Mouse (Mus musculus): Measurements from ENCODE around the gene Itpkc. TPM values are rescaled to one million over a fixed set of nuclear protein-coding genes. Genes with fewer than 3 reads are reported as not detected.

Gene Itpkc
- polyA plus RNA-seq, 1 experiment from 2014 or later, result 9.5 TPM

DNA sequence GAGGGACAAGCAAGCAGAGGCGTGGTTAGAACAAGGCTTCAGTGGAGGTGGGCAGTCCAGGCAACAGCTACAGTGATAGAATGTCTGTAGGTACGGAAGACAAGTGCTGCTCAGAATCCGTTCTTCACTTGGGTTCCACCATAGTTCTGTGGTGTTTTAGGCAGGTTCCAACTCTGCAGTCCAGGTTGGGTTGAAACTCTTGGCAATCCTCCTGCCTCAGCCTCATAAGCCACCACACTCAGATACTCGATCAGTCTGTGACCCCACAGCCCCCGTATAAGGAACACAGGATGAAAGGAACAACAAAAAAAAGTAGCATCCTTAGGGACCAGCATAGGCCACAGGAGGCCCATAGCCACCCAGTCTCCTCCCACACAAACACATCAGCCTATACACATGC, 36.0 kb downstream of the Itpkc start:
- peaks cover 67% of the 10 kb centered on the region for H3K36me3 ChIP-seq
- WGBS, result 94% methylated on average over 5 of the region's 5 CpGs
- H3K4me2 ChIP-seq, result no peak overlapping the region
- no peak for ATAC-seq (ENCODE audit: insufficient number of reproducible peaks, insufficient read depth, low FRiP score, low TSS enrichment, low read depth)
- no peak overlapping the region for H3K27ac ChIP-seq
- no peaks in the 10 kb centered on the region for H3K27me3 ChIP-seq
- no peaks in the 10 kb centered on the region for H3K9me3 ChIP-seq
- H3K9ac ChIP-seq (replicated peaks), result no peak overlapping the region
- H3K4me3 ChIP-seq (replicated peaks), result no peak overlapping the region
- peaks cover 15% of the 10 kb centered on the region for H3K4me1 ChIP-seq (replicated peaks)

DNA sequence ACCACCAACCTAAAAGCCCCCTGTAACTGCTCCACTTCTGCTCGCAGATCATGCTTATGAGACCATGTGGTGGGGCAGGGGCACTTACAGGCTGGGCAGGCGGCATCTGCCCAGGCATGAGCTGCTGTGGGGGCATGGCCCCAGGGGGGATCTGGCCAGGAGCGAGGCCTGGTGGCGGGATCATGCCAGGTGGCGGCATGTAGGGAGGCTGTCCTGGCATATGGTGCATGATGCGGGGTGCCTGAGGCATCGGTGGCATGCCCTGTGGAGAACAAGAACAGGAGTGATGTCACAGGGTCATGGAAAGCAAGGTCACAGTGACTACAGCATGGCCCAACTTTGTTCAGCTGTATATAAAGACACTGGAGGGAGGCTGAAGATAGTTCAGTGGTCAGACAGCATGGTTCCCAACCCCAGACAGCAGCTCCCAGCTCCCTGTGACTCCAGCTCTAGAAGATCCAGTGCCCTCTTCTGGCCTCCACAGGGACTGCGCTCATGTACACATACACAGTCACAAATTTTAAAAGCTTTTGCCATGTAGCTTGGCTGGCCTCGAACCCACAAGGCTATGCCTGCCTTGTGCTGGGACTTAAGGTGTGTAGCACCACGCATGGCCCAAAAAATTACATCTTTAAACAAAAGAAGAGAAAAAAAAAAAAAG, 39.1 kb downstream of the Itpkc start:
- no peak; the same call in 1 of the 2 replicates for ATAC-seq (ENCODE audit: insufficient number of reproducible peaks, insufficient read depth, low FRiP score, low TSS enrichment, low read depth)
- no peak overlapping the region for H3K27ac ChIP-seq
- peaks cover 97% of the 10 kb centered on the region for H3K36me3 ChIP-seq
- 97% methylated on average over 10 of the region's 10 CpGs for WGBS
- H3K9ac ChIP-seq (replicated peaks), result no peak overlapping the region
- H3K4me3 ChIP-seq (replicated peaks), result no peak overlapping the region
- no peak overlapping the region for H3K4me2 ChIP-seq
- H3K9me3 ChIP-seq, result peaks cover 9% of the 10 kb centered on the region; the same call in 1 of the 2 replicates
- peaks cover 7% of the 10 kb centered on the region for H3K4me1 ChIP-seq (replicated peaks)
- H3K27me3 ChIP-seq, result no peaks in the 10 kb centered on the region

DNA sequence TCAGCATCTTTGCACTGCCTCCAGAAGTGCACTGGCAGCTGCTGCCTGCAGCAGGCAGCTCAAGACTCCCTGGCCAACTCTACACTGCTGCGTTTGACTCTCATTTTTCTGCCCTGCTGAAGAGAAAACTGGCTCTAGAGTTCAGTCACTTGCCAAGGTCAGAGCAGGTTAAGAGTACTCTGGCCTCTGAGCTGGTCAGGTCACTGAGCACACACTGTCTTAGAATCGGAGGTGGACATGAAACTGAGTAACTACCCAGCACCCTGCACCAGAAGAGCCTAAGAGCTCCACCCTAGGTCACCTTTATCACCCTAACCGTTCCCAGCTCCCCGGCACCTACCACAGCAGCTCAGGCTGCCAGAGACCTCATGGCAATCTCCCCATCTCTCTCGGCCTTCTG, 42.5 kb downstream of the Itpkc start:
- Histone ChIP-seq H3K4me3 (replicated peaks) (no peak overlapping the region), H3K36me3 (peaks cover 82% of the 10 kb centered on the region), H3K4me2 (no peak overlapping the region), H3K9ac (replicated peaks) (no peak overlapping the region), H3K27ac (no peak overlapping the region), H3K4me1 (replicated peaks) (no peaks in the 10 kb centered on the region), H3K9me3 (peaks cover 9% of the 10 kb centered on the region; the same call in 1 of the 2 replicates), H3K27me3 (no peaks in the 10 kb centered on the region)
- ATAC-seq (ENCODE audit: insufficient number of reproducible peaks, insufficient read depth, low FRiP score, low TSS enrichment, low read depth), result no peak
- WGBS, result 92% methylated on average over 5 of the region's 5 CpGs

- Histone ChIP-seq H3K27ac (no peak overlapping the region), H3K9ac (replicated peaks) (no peak overlapping the region), H3K4me1 (replicated peaks) (no peaks in the 10 kb centered on the region), H3K4me3 (replicated peaks) (no peak overlapping the region), H3K27me3 (no peaks in the 10 kb centered on the region), H3K4me2 (no peak overlapping the region), H3K9me3 (peaks cover 9% of the 10 kb centered on the region; the same call in 1 of the 2 replicates), H3K36me3 (peaks cover 71% of the 10 kb centered on the region)
- no peak for ATAC-seq (ENCODE audit: insufficient number of reproducible peaks, insufficient read depth, low FRiP score, low TSS enrichment, low read depth)
- WGBS, result 75% methylated on average over 3 of the region's 3 CpGs
Observed at GRCm38 (mm10) chr7:27184964-27185363, 43.5 kb downstream of the Itpkc start.

DNA sequence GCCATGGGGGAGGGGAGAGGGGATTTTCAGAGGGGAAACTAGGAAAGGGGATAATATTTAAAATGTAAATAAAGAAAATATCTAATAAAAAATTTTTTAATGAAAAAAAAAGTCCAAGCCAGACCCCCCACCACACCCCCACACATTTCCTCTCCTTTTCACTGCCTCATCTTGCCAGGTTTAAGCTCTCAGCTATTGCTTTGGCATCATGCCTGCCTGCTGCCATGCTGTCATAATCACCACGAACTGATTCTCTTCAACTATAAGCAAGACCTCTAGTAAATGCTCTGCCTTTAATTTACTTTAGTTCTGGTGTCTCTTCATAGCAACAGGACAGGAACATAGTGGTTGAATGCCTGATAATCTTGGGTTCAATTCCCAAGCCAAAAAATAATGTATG, 46.0 kb downstream of the Itpkc start:
- H3K4me1 ChIP-seq (replicated peaks), result peaks cover 3% of the 10 kb centered on the region; the same call in 1 of the 2 replicates
- H3K9ac ChIP-seq (replicated peaks), result no peak overlapping the region
- H3K9me3 ChIP-seq, result peaks cover 9% of the 10 kb centered on the region; the same call in 1 of the 2 replicates
- H3K27ac ChIP-seq, result no peak overlapping the region
- ATAC-seq (ENCODE audit: insufficient number of reproducible peaks, insufficient read depth, low FRiP score, low TSS enrichment, low read depth), result no peak
- no peaks in the 10 kb centered on the region for H3K27me3 ChIP-seq
- H3K36me3 ChIP-seq, result peaks cover 47% of the 10 kb centered on the region
- no peak overlapping the region for H3K4me2 ChIP-seq
- WGBS, result 84% methylated on average over 1 of the region's 1 CpGs
- no peak overlapping the region for H3K4me3 ChIP-seq (replicated peaks)

DNA sequence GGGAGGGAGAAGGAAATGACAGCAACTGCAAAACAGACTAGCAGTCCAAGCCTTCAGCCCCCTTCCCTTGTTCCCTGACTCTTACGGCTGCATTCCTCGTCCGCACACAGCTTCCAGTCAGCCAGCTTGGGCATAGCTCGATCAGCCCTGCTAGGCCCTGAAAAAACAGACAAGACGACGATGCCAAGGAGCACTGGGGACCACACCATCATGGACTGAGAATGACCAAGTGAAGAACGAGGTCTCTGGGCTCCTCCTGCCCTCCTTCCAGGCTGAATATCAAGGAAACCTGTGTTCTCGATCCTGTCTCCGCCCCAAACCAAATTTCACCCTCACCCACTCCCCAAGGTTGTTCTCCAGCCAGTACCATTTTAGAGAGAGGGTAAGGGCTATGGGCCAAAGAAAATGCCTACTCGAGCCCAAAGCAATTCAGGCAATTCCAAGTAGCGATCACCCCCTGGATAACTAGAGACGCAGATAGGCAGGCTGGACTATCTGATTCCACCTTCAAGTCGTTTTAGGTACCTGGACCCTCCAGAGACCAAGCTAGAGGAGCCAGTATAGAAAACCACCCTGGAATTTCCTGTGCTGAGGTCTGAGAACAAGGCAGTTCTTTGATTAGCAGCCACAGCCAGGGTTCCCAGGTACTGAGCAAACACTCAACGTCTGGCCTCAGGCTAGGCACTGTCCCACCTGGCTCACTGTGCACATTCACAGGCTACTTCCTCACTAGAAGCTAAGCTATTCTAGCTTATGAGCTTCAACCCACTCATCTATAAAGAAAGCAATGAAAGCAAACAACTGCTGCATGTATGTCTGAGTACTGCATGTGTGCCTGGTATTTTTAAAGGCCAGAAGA, 47.4 kb downstream of the Itpkc start, which contains the start of the genes Gm21983 and Mia:
TSS of gene Gm21983 (minus strand) at position 250 of the 859 bp plus-strand sequence.
TSS of gene Mia (minus strand) at position 321 of the 859 bp plus-strand sequence.
- Histone ChIP-seq H3K4me1 (replicated peaks) (peaks cover 3% of the 10 kb centered on the region; the same call in 1 of the 2 replicates), H3K4me3 (replicated peaks) (peak within 1 kb of the TSS; percentile 65), H3K9ac (replicated peaks) (peak within 1 kb of the TSS; percentile 23; the same call in 1 of the 2 replicates), H3K27ac (peak within 1 kb of the TSS; percentile 86), H3K4me2 (peak within 1 kb of the TSS; percentile 57), H3K36me3 (peaks cover 32% of the 10 kb centered on the region), H3K27me3 (no peaks in the 10 kb centered on the region), H3K9me3 (peaks cover 9% of the 10 kb centered on the region; the same call in 1 of the 2 replicates)
- WGBS, result 64% methylated on average over 14 of the region's 14 CpGs
- no peak for ATAC-seq (ENCODE audit: insufficient number of reproducible peaks, insufficient read depth, low FRiP score, low TSS enrichment, low read depth)

GRCm38 (mm10) chr7:27180036-27180435, 48.4 kb downstream of the Itpkc start:
- H3K4me3 ChIP-seq (replicated peaks), result peak overlapping the region; percentile 65
- no peak for ATAC-seq (ENCODE audit: insufficient number of reproducible peaks, insufficient read depth, low FRiP score, low TSS enrichment, low read depth)
- WGBS, result 81% methylated on average over 5 of the region's 5 CpGs
- H3K9me3 ChIP-seq, result 0 out of 2 replicates have a peak, but pooled peaks cover under 1% of the 10 kb centered on the region
- H3K36me3 ChIP-seq, result peaks cover 26% of the 10 kb centered on the region
- H3K4me2 ChIP-seq, result peak overlapping the region; percentile 57
- H3K4me1 ChIP-seq (replicated peaks), result peaks cover 3% of the 10 kb centered on the region; the same call in 1 of the 2 replicates
- H3K27me3 ChIP-seq, result no peaks in the 10 kb centered on the region
- peak overlapping the region; percentile 86; the same call in 1 of the 2 replicates for H3K27ac ChIP-seq
- H3K9ac ChIP-seq (replicated peaks), result no peak overlapping the region

DNA sequence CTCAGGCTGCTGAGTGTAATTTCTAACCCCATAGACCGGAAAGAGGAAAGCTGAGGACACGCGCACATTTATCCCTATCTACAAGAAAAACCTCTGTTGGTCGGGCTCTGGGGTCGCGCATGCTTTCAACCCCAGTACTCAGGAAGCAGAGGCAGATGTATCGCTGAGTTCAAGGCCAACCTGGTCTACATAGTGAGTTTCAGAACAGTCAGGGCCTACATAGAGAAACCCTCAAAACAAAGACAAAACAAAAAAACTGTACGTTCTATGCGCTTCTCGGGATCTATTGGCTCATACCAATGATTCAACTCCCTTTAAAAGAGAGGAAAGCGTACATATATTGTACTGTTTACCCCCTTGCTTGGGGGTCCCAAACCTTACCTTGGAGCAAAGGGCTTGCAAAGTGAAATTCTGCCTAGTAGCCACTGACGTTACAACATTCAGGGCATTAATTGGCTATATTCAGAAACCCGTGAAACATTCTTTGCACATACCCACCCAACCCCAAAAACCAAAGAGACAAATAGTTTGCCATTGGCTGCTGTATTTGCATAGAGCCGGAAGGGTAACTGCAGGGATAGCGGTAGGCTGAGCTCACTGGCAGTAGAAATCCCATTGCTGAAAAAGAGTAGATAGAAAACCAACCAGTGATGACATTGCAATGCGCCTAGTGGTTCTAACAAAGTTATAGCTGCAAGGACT, 49.1 kb downstream of the Itpkc start:
- H3K4me2 ChIP-seq, result peak overlapping the region; percentile 57
- H3K27ac ChIP-seq, result peak overlapping the region; percentile 68
- peaks cover 3% of the 10 kb centered on the region; the same call in 1 of the 2 replicates for H3K4me1 ChIP-seq (replicated peaks)
- no peaks in the 10 kb centered on the region for H3K9me3 ChIP-seq
- H3K9ac ChIP-seq (replicated peaks), result 0 out of 2 replicates have a peak overlapping the region, but pooled peaks have one; percentile 12
- H3K4me3 ChIP-seq (replicated peaks), result peak overlapping the region; percentile 65
- WGBS, result 48% methylated on average over 16 of the region's 16 CpGs
- H3K36me3 ChIP-seq, result peaks cover 26% of the 10 kb centered on the region
- ATAC-seq (ENCODE audit: insufficient number of reproducible peaks, insufficient read depth, low FRiP score, low TSS enrichment, low read depth), result no peak
- no peaks in the 10 kb centered on the region for H3K27me3 ChIP-seq

DNA sequence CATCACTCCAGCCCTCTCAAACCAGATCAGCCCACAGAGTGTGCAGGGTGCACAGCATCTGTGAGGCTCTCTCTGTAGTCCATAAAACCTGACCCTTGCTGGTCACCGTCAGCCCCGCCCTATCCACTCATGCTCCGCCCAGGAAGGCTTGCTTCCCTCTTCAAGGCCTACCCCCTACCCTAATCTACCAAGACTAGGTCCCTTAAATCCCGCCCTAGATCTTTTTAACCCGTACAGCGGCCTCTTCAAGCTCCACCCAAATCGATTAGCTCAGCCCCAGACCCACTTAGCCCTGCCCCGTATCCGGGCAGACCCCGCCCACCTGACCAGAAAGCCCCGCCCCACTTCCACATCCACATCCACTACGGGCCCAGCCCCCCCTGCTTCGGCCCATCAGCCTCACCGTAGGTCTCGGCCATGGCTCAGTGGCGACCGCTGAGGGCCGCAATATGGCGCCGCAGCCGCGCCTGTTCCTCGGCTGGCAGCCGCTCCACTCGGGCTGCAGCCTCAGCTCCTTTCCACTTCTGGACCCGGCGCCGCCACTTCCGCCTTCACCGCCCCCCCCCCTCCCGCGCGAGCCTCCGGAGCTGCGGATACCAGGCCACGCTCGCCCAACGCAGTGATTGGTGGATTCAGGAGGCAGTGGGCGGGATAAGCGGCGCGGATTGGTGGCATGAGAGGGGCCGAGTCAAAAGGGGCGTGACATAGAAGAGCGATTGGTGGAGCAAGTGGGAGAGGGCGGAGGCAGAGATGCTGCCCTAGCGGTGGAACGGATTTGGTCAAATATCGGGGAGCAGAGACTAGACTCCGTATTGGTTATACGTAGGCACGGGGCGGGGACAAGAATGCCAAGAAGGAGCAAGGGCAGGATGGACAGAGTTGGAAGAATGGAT, 49.9 kb downstream of the Itpkc start, which contains the start of gene Rab4b:
TSS of gene Rab4b (minus strand) at position 573 of the 893 bp plus-strand sequence.
- H3K9ac ChIP-seq (replicated peaks), result peak within 1 kb of the TSS; percentile 54
- peak within 1 kb of the TSS; percentile 57 for H3K4me2 ChIP-seq
- H3K4me3 ChIP-seq (replicated peaks), result peak within 1 kb of the TSS; percentile 65
- peak within 1 kb of the TSS; percentile 93 for H3K27ac ChIP-seq
- H3K27me3 ChIP-seq, result no peaks in the 10 kb centered on the region
- ATAC-seq (ENCODE audit: insufficient number of reproducible peaks, insufficient read depth, low FRiP score, low TSS enrichment, low read depth), result peak; percentile 96
- peaks cover 3% of the 10 kb centered on the region; the same call in 1 of the 2 replicates for H3K4me1 ChIP-seq (replicated peaks)
- under 1% methylated on average over 52 of the region's 53 CpGs for WGBS
- H3K9me3 ChIP-seq, result no peaks in the 10 kb centered on the region
- H3K36me3 ChIP-seq, result peaks cover 27% of the 10 kb centered on the region

DNA sequence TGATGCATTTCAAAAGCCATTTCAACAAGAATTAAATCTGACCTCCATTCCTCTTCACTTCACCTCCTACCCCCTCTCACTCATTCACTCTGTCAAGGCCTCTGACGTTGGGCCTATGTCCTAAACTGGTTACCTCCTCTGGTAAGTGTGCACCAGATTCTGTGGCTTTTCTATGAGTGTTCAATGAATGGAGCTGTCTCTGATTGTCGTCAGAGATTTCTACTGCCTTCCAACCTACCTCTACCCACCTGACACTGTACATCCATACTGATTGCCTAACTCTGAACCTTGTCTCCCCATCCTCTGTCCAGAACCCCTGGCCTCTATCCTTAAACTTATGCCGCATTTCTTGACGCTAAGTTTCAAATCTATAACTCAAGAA, 50.5 kb downstream of the Itpkc start:
- Histone ChIP-seq H3K27me3 (no peaks in the 10 kb centered on the region), H3K27ac (peak overlapping the region; percentile 93), H3K4me1 (replicated peaks) (peaks cover 3% of the 10 kb centered on the region; the same call in 1 of the 2 replicates), H3K9ac (replicated peaks) (0 out of 2 replicates have a peak overlapping the region, but pooled peaks have one; percentile 40), H3K4me2 (peak overlapping the region; percentile 57), H3K4me3 (replicated peaks) (peak overlapping the region; percentile 65), H3K36me3 (peaks cover 25% of the 10 kb centered on the region), H3K9me3 (no peaks in the 10 kb centered on the region)
- ATAC-seq (ENCODE audit: insufficient number of reproducible peaks, insufficient read depth, low FRiP score, low TSS enrichment, low read depth), result no peak
- 24% methylated on average over 4 of the region's 4 CpGs for WGBS
